Mouse (Mus musculus): ENCODE measurements around the gene Gpc6.

GRCm38 (mm10) chr14:117050877-117051276 is 125.8 kb downstream of the Gpc6 start:
- TF ChIP-seq CTCF (IDR thresholded peaks at IDR 0.05; ENCODE audit: extremely low read depth, insufficient read depth, low read length) (no peak), POLR2A (IDR thresholded peaks at IDR 0.05; ENCODE audit: extremely low read depth, insufficient read depth, low read length) (no peak)

Measured in cortical plate, adult 2 months (tissue).